Mouse (Mus musculus) lung, embryonic 15.5 days (tissue): Measurements from ENCODE around the gene Cenpm. TPM values are rescaled to one million over a fixed set of nuclear protein-coding genes. Genes with fewer than 3 reads are reported as not detected.

Experiments used
- ATAC-seq: fragments of 200-750 bp; cut with Nextera tagmentation; 2 replicates; pipeline ENCODE4 v1.8.0; 2017; ENCODE audit warnings: moderate number of reproducible peaks, borderline replicate concordance; ENCODE audit not compliant: low FRiP score, low TSS enrichment; ENCODE audit errors: extremely low read depth
- H3K27ac ChIP-seq: fragments of 300-500 bp; sonication (generic); 2 replicates; pipeline ENCODE4 v1.5.1; 2015; ENCODE audit warnings: moderate library complexity, mild to moderate bottlenecking, inconsistent platforms
- H3K27me3 ChIP-seq: fragments of 300-500 bp; sonication (generic); 2 replicates; pipeline ENCODE4 v1.6.1; 2015; ENCODE audit warnings: inconsistent platforms
- H3K36me3 ChIP-seq: fragments of 300-500 bp; sonication (generic); 2 replicates; pipeline ENCODE4 v1.6.1; 2015; ENCODE audit warnings: inconsistent platforms
- H3K4me1 ChIP-seq: fragments of 300-500 bp; sonication (generic); 2 replicates; pipeline ENCODE4 v1.6.1; 2015; ENCODE audit warnings: inconsistent platforms
- H3K4me2 ChIP-seq: fragments of 300-500 bp; sonication (generic); 2 replicates; pipeline ENCODE4 v1.6.1; 2015; ENCODE audit warnings: inconsistent platforms, mild to moderate bottlenecking, moderate library complexity
- H3K4me3 ChIP-seq: fragments of 300-500 bp; sonication (generic); 2 replicates; pipeline ENCODE4 v1.5.1; 2015; ENCODE audit warnings: mild to moderate bottlenecking, inconsistent platforms
- H3K9ac ChIP-seq: fragments of 300-500 bp; sonication (generic); 2 replicates; pipeline ENCODE4 v1.6.1; 2015; ENCODE audit warnings: inconsistent platforms
- H3K9me3 ChIP-seq: fragments of 300-500 bp; sonication (generic); 2 replicates; pipeline ENCODE4 v1.6.1; 2016; ENCODE audit warnings: inconsistent platforms
- WGBS: fragments of 180-500 bp; shearing (Covaris S2); methylation state at CpG from one replicate; pipeline ENCODE4 v1.1.7; 2015; 5-methylcytosine and 5-hydroxymethylcytosine counted together
- polyA plus RNA-seq: library from polyadenylated mRNA; unstranded; fragments of >200 nt; fragmentation: Nextera tagmentation; extraction: Ambion mirVana; gene quantifications from 2 replicates; pipeline ENCODE4 v1.2.1, GENCODE M21; 2015

Gene Cenpm
- polyA plus RNA-seq, 1 experiment from 2014 or later: 74.5 TPM

GRCm38 (mm10) chr15:82211281-82211680, 33.3 kb downstream of the Cenpm start:
- Histone ChIP-seq H3K27ac (no peak overlapping the region), H3K9ac (no peak overlapping the region), H3K4me3 (peak overlapping the region; percentile 44), H3K27me3 (peaks cover 97% of the 10 kb centered on the region), H3K9me3 (no peaks in the 10 kb centered on the region), H3K4me2 (peak overlapping the region; percentile 85), H3K4me1 (peaks cover 30% of the 10 kb centered on the region), H3K36me3 (0 out of 2 replicates have a peak, but pooled peaks cover under 1% of the 10 kb centered on the region)
- WGBS: 2% methylated on average over 10 of the region's 11 CpGs
- ATAC-seq: no peak

GRCm38 (mm10) chr15:82210801-82211200, 33.7 kb downstream of the Cenpm start:
- no peak overlapping the region for H3K9ac ChIP-seq
- no peak for ATAC-seq
- 53% methylated on average over 1 of the region's 1 CpGs for WGBS
- H3K36me3 ChIP-seq: peaks cover 5% of the 10 kb centered on the region; the same call in 1 of the 2 replicates
- H3K27ac ChIP-seq: no peak overlapping the region
- peaks cover 28% of the 10 kb centered on the region for H3K4me1 ChIP-seq
- H3K27me3 ChIP-seq: peaks cover 97% of the 10 kb centered on the region
- no peak overlapping the region for H3K4me2 ChIP-seq
- no peak overlapping the region for H3K4me3 ChIP-seq
- no peaks in the 10 kb centered on the region for H3K9me3 ChIP-seq

- 75% methylated on average over 13 of the region's 13 CpGs for WGBS
- peaks cover 16% of the 10 kb centered on the region for H3K36me3 ChIP-seq
- H3K9ac ChIP-seq: no peak overlapping the region
- peaks cover 28% of the 10 kb centered on the region for H3K4me1 ChIP-seq
- no peak overlapping the region for H3K27ac ChIP-seq
- no peak overlapping the region for H3K4me2 ChIP-seq
- no peaks in the 10 kb centered on the region for H3K9me3 ChIP-seq
- no peak overlapping the region for H3K4me3 ChIP-seq
- H3K27me3 ChIP-seq: peaks cover 95% of the 10 kb centered on the region
- ATAC-seq: no peak
These were observed 35.1 kb downstream of the Cenpm start for GRCm38 (mm10) chr15:82209295-82210050.

- H3K4me3 ChIP-seq: no peak overlapping the region
- no peak for ATAC-seq
- peaks cover 86% of the 10 kb centered on the region for H3K27me3 ChIP-seq
- H3K9ac ChIP-seq: no peak overlapping the region
- peaks cover 28% of the 10 kb centered on the region for H3K4me1 ChIP-seq
- 71% methylated on average over 8 of the region's 8 CpGs for WGBS
- no peaks in the 10 kb centered on the region for H3K9me3 ChIP-seq
- H3K4me2 ChIP-seq: no peak overlapping the region
- H3K36me3 ChIP-seq: peaks cover 28% of the 10 kb centered on the region
- H3K27ac ChIP-seq: no peak overlapping the region
These were observed 36.2 kb downstream of the Cenpm start for GRCm38 (mm10) chr15:82208307-82208706.

- Histone ChIP-seq H3K4me2 (no peak overlapping the region), H3K4me3 (no peak overlapping the region), H3K27ac (no peak overlapping the region), H3K4me1 (peaks cover 26% of the 10 kb centered on the region), H3K9ac (no peak overlapping the region), H3K27me3 (peaks cover 79% of the 10 kb centered on the region), H3K9me3 (no peaks in the 10 kb centered on the region), H3K36me3 (peaks cover 34% of the 10 kb centered on the region)
- ATAC-seq: no peak
- WGBS: 23% methylated on average over 30 of the region's 30 CpGs
These were observed 36.9 kb downstream of the Cenpm start for GRCm38 (mm10) chr15:82207504-82208219.

GRCm38 (mm10) chr15:82207105-82207459, 37.5 kb downstream of the Cenpm start:
- Histone ChIP-seq H3K27me3 (peaks cover 73% of the 10 kb centered on the region), H3K9me3 (no peaks in the 10 kb centered on the region), H3K4me2 (no peak overlapping the region), H3K4me3 (no peak overlapping the region), H3K27ac (no peak overlapping the region), H3K9ac (no peak overlapping the region), H3K4me1 (peaks cover 20% of the 10 kb centered on the region), H3K36me3 (peaks cover 38% of the 10 kb centered on the region)
- no peak for ATAC-seq
- WGBS: 19% methylated on average over 34 of the region's 34 CpGs

GRCm38 (mm10) chr15:82206365-82207104, 38.0 kb downstream of the Cenpm start:
- no peak overlapping the region for H3K4me3 ChIP-seq
- H3K9ac ChIP-seq: no peak overlapping the region
- peaks cover 44% of the 10 kb centered on the region for H3K36me3 ChIP-seq
- no peaks in the 10 kb centered on the region for H3K9me3 ChIP-seq
- H3K27ac ChIP-seq: no peak overlapping the region
- H3K4me1 ChIP-seq: peaks cover 15% of the 10 kb centered on the region
- 40% methylated on average over 9 of the region's 9 CpGs for WGBS
- peak; percentile 72 for ATAC-seq
- H3K27me3 ChIP-seq: peaks cover 68% of the 10 kb centered on the region
- no peak overlapping the region for H3K4me2 ChIP-seq

GRCm38 (mm10) chr15:82204680-82205371, 39.7 kb downstream of the Cenpm start:
- H3K4me1 ChIP-seq: peaks cover 13% of the 10 kb centered on the region
- WGBS: 59% methylated on average over 10 of the region's 10 CpGs
- peaks cover 56% of the 10 kb centered on the region for H3K36me3 ChIP-seq

GRCm38 (mm10) chr15:82203611-82204351, 40.8 kb downstream of the Cenpm start:
- H3K36me3 ChIP-seq: peaks cover 67% of the 10 kb centered on the region
- 86% methylated on average over 20 of the region's 20 CpGs for WGBS
- no peak overlapping the region for H3K4me2 ChIP-seq
- no peak overlapping the region for H3K4me3 ChIP-seq
- no peak overlapping the region for H3K27ac ChIP-seq
- peaks cover 41% of the 10 kb centered on the region for H3K27me3 ChIP-seq
- H3K9ac ChIP-seq: no peak overlapping the region
- no peaks in the 10 kb centered on the region for H3K9me3 ChIP-seq
- ATAC-seq: no peak
- peaks cover 13% of the 10 kb centered on the region for H3K4me1 ChIP-seq

More at GRCm38 (mm10) chr15:82204680-82205371, 39.7 kb downstream of the Cenpm start:
- no peak for ATAC-seq
- H3K4me3 ChIP-seq: no peak overlapping the region
- H3K9me3 ChIP-seq: no peaks in the 10 kb centered on the region
- H3K9ac ChIP-seq: no peak overlapping the region
- H3K27ac ChIP-seq: no peak overlapping the region
- no peak overlapping the region for H3K4me2 ChIP-seq
- H3K27me3 ChIP-seq: peaks cover 51% of the 10 kb centered on the region

GRCm38 (mm10) chr15:82203090-82203489, 41.5 kb downstream of the Cenpm start:
- Histone ChIP-seq H3K4me1 (peaks cover 13% of the 10 kb centered on the region), H3K4me2 (no peak overlapping the region), H3K27me3 (peaks cover 34% of the 10 kb centered on the region), H3K9ac (no peak overlapping the region), H3K9me3 (no peaks in the 10 kb centered on the region), H3K27ac (no peak overlapping the region), H3K36me3 (peaks cover 73% of the 10 kb centered on the region), H3K4me3 (no peak overlapping the region)
- ATAC-seq: no peak
- 89% methylated on average over 10 of the region's 10 CpGs for WGBS

GRCm38 (mm10) chr15:82202086-82202485, 42.5 kb downstream of the Cenpm start:
- ATAC-seq: no peak
- no peaks in the 10 kb centered on the region for H3K9me3 ChIP-seq
- peaks cover 11% of the 10 kb centered on the region for H3K4me1 ChIP-seq
- WGBS: 91% methylated on average over 6 of the region's 6 CpGs
- no peak overlapping the region for H3K27ac ChIP-seq
- no peak overlapping the region for H3K4me2 ChIP-seq
- no peak overlapping the region for H3K4me3 ChIP-seq
- peaks cover 24% of the 10 kb centered on the region for H3K27me3 ChIP-seq
- H3K36me3 ChIP-seq: peaks cover 83% of the 10 kb centered on the region
- H3K9ac ChIP-seq: no peak overlapping the region
